Mouse (Mus musculus): ENCODE data around the gene Jpt2. TPM values are rescaled to one million over a fixed set of nuclear protein-coding genes. Genes with fewer than 3 reads are reported as not detected.

The Jpt2 gene
- polyA plus RNA-seq, 1 experiment from 2014 or later, result 109 TPM

DNA sequence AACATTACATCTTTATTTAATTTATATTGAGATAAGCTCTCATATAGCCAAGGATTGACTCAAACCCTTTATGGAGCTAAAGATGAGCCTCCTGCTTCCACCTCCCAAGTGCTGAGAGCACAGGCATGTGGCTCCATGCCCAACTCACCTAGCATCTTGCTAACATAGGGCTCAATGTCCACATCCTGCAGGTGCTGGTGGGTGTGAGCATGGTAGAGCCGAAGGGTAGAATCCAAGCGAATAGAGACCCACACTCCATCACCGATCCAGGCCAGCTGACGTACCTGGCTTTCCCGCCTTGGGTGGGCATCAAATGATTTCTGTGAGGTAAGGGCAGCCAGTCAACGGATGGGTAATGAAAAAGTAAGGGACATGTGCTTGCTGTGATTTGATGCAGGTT lies 60.5 kb downstream of the Jpt2 start:
- Histone ChIP-seq H3K27me3 (ENCODE audit: control insufficient read depth, insufficient read depth, low read length) (no peaks in the 10 kb centered on the region), H3K4me2 (no peak overlapping the region), H3K27ac (ENCODE audit: low read depth, low read length) (no peak overlapping the region), H3K36me3 (ENCODE audit: control insufficient read depth, insufficient read depth, low read length) (peaks cover 56% of the 10 kb centered on the region), H3K9ac (ENCODE audit: low read depth, low read length) (no peak overlapping the region), H3K4me1 (ENCODE audit: control insufficient read depth, insufficient read depth, low read length) (peaks cover 27% of the 10 kb centered on the region), H3K9me3 (replicated peaks; ENCODE audit: control insufficient read depth, low read length) (no peaks in the 10 kb centered on the region), H3K4me3 (ENCODE audit: low read depth, low read length) (no peak overlapping the region)
- WGBS (ENCODE audit: insufficient replicate concordance), result 93% methylated on average over 6 of the region's 6 CpGs
- ATAC-seq (replicated peaks; ENCODE audit: insufficient number of reproducible peaks, low FRiP score, low TSS enrichment), result no peak

DNA sequence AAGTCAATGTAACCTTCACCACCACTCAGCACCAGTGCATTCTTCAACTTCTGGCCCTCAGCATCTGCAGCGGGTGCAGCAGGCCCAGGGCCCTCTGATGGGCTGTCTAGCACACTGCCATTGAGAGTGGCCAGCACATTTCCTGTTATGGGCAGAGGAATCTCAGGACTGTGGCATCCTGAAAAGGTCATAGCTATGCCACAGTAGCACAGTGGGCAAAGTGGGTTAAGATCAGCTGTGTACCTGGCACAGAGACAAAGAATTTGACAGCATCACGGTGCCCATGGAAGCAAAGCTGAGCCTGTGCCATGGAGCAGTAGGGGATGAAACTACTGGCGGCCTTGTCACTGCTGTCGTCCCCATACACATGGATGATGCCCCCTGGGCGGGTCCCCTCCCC lies 61.3 kb downstream of the Jpt2 start:
- Histone ChIP-seq H3K27ac (ENCODE audit: low read depth, low read length) (no peak overlapping the region), H3K4me2 (no peak overlapping the region), H3K9ac (ENCODE audit: low read depth, low read length) (no peak overlapping the region; the same call in 1 of the 2 replicates), H3K27me3 (ENCODE audit: control insufficient read depth, insufficient read depth, low read length) (no peaks in the 10 kb centered on the region), H3K9me3 (replicated peaks; ENCODE audit: control insufficient read depth, low read length) (no peaks in the 10 kb centered on the region), H3K36me3 (ENCODE audit: control insufficient read depth, insufficient read depth, low read length) (peaks cover 48% of the 10 kb centered on the region), H3K4me3 (ENCODE audit: low read depth, low read length) (no peak overlapping the region), H3K4me1 (ENCODE audit: control insufficient read depth, insufficient read depth, low read length) (peaks cover 31% of the 10 kb centered on the region)
- ATAC-seq (replicated peaks; ENCODE audit: insufficient number of reproducible peaks, low FRiP score, low TSS enrichment), result no peak
- WGBS (ENCODE audit: insufficient replicate concordance), result 77% methylated on average over 5 of the region's 5 CpGs

DNA sequence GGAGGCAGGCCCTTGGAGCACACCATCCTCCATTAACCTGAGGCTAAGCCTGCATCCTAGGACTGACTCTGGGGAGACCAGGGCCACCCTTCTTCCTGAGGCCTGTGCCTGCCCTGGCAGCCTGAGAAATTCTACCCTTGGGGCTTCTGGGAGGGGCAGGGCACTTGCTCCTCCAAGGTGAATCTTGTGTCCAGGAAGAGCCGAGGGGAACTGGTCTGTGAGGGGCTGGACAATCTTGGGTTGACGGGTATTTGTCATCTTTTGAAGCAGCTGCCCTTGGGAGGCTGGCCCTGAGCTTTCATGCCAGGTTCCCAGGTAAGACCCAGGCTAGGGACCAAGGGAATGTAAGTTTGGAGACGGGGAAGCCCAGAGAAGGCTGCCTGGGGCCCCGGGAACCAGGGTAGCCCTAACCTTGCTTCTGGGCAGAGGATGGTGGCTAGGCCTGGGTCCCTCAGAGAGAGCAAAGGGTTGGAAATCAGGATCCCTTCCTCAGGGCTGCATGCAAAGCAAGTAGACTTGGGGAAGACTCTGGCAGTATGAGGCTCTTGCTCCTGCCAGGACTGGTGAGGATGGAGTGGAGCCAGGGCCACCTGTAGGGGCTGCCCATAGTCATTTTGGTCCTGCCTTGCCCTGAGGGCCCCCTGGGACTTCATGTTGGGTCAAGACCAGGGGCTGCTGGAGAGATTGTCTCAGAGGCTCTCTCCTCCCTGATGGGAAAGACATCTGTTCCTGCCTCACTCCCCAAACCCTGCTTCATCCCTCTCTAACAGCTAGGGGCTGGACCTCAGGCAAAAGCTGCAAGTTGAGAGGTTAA lies 62.2 kb downstream of the Jpt2 start:
- no peak for ATAC-seq (replicated peaks; ENCODE audit: insufficient number of reproducible peaks, low FRiP score, low TSS enrichment)
- Histone ChIP-seq H3K4me1 (ENCODE audit: control insufficient read depth, insufficient read depth, low read length) (peaks cover 35% of the 10 kb centered on the region), H3K4me2 (no peak overlapping the region; the same call in 1 of the 2 replicates), H3K9me3 (replicated peaks; ENCODE audit: control insufficient read depth, low read length) (no peaks in the 10 kb centered on the region), H3K27ac (ENCODE audit: low read depth, low read length) (no peak overlapping the region), H3K27me3 (ENCODE audit: control insufficient read depth, insufficient read depth, low read length) (no peaks in the 10 kb centered on the region), H3K36me3 (ENCODE audit: control insufficient read depth, insufficient read depth, low read length) (peaks cover 46% of the 10 kb centered on the region), H3K9ac (ENCODE audit: low read depth, low read length) (no peak overlapping the region), H3K4me3 (ENCODE audit: low read depth, low read length) (no peak overlapping the region)
- 87% methylated on average over 4 of the region's 4 CpGs for WGBS (ENCODE audit: insufficient replicate concordance)

DNA sequence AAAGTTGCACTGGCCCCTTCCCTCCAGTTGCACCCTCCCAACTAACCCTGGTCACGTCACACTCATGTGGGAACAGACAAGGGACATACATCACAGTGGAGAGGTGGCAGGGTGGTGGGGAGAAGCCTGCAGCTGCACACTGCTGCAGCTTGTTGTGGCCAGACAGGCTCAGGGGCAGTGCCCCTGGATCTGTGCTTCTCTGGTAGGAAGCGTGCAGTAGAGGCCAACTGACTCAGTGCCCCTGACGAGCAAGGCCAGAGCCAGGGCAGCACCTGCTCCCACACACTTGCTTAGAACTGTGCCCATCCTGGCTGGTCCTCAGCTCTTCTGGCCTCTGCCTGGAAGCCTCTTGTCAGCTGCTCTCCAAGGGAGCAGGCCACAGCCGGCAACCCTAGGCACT lies 62.9 kb downstream of the Jpt2 start:
- H3K27ac ChIP-seq (ENCODE audit: low read depth, low read length), result no peak overlapping the region
- no peak for ATAC-seq (replicated peaks; ENCODE audit: insufficient number of reproducible peaks, low FRiP score, low TSS enrichment)
- H3K4me1 ChIP-seq (ENCODE audit: control insufficient read depth, insufficient read depth, low read length), result peaks cover 35% of the 10 kb centered on the region
- WGBS (ENCODE audit: insufficient replicate concordance), result 87% methylated on average over 4 of the region's 4 CpGs
- H3K9ac ChIP-seq (ENCODE audit: low read depth, low read length), result no peak overlapping the region
- H3K27me3 ChIP-seq (ENCODE audit: control insufficient read depth, insufficient read depth, low read length), result no peaks in the 10 kb centered on the region
- H3K4me3 ChIP-seq (ENCODE audit: low read depth, low read length), result no peak overlapping the region
- peaks cover 45% of the 10 kb centered on the region for H3K36me3 ChIP-seq (ENCODE audit: control insufficient read depth, insufficient read depth, low read length)
- H3K9me3 ChIP-seq (replicated peaks; ENCODE audit: control insufficient read depth, low read length), result no peaks in the 10 kb centered on the region
- H3K4me2 ChIP-seq, result peak overlapping the region; percentile 84

DNA sequence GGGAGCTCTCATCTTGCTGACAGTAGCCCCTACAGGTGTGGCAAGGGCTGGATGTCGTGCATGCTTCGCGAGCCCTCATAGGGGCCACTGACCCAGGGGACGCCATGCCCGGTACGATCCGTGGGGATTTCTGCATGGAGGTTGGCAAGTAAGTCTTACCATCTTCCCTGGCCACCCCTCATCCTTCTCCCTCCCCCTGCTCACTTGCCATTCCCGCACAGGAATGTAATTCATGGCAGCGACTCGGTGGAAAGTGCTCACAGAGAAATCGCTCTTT lies 63.6 kb downstream of the Jpt2 start:
- H3K4me2 ChIP-seq, result peak overlapping the region; percentile 84
- H3K4me3 ChIP-seq (ENCODE audit: low read depth, low read length), result peak overlapping the region; percentile 69
- ATAC-seq (replicated peaks; ENCODE audit: insufficient number of reproducible peaks, low FRiP score, low TSS enrichment), result no peak
- H3K9me3 ChIP-seq (replicated peaks; ENCODE audit: control insufficient read depth, low read length), result no peaks in the 10 kb centered on the region
- peaks cover 46% of the 10 kb centered on the region for H3K36me3 ChIP-seq (ENCODE audit: control insufficient read depth, insufficient read depth, low read length)
- no peak overlapping the region for H3K27ac ChIP-seq (ENCODE audit: low read depth, low read length)
- WGBS (ENCODE audit: insufficient replicate concordance), result 45% methylated on average over 11 of the region's 11 CpGs
- H3K4me1 ChIP-seq (ENCODE audit: control insufficient read depth, insufficient read depth, low read length), result peaks cover 35% of the 10 kb centered on the region
- H3K9ac ChIP-seq (ENCODE audit: low read depth, low read length), result peak overlapping the region; percentile 84
- H3K27me3 ChIP-seq (ENCODE audit: control insufficient read depth, insufficient read depth, low read length), result no peaks in the 10 kb centered on the region

DNA sequence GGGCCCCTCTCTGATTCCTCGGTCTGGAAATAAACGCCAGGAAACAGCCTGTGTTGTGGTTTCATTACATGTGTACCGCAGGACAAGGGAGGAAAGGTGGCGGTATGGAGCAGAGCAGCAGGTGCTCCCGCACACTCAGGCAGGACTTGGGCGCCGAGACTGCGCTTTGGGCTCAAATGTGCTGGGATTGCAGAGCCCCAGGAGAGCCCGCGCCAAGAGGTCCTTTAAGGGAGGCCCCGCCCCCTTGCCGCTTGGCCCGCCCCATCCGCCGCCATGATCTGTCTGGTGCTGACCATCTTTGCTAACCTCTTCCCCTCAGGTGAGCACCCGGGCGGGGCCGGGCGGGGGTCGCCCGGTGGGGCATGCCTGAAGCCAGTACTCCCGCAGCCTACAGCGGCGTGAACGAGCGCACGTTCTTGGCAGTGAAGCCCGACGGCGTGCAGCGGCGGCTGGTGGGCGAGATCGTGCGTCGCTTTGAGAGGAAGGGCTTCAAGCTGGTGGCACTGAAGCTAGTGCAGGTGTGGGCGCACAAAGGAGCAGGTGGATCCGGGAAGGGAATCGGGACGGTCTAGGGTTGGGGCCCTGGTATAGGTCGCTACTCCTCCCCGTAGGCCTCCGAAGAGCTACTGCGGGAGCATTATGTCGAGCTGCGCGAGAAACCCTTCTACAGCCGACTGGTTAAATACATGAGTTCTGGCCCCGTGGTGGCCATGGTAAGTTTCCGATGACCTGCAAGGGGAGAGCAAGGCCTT lies 64.1 kb downstream of the Jpt2 start, which contains the start of gene Nme3:
Gene Nme3 (plus strand): TSS at position 260 of the 752 bp plus-strand sequence.
- WGBS (ENCODE audit: insufficient replicate concordance), result 2% methylated on average over 50 of the region's 50 CpGs
- Histone ChIP-seq H3K36me3 (ENCODE audit: control insufficient read depth, insufficient read depth, low read length) (peaks cover 41% of the 10 kb centered on the region), H3K4me1 (ENCODE audit: control insufficient read depth, insufficient read depth, low read length) (peaks cover 35% of the 10 kb centered on the region), H3K4me2 (peak within 1 kb of the TSS; percentile 84), H3K4me3 (ENCODE audit: low read depth, low read length) (peak within 1 kb of the TSS; percentile 69), H3K27me3 (ENCODE audit: control insufficient read depth, insufficient read depth, low read length) (no peaks in the 10 kb centered on the region), H3K9ac (ENCODE audit: low read depth, low read length) (peak within 1 kb of the TSS; percentile 84), H3K9me3 (replicated peaks; ENCODE audit: control insufficient read depth, low read length) (no peaks in the 10 kb centered on the region), H3K27ac (ENCODE audit: low read depth, low read length) (peak within 1 kb of the TSS; percentile 70)
- 0 out of 2 replicates have a peak, but pooled peaks have one; percentile 68 for ATAC-seq (replicated peaks; ENCODE audit: insufficient number of reproducible peaks, low FRiP score, low TSS enrichment)

DNA sequence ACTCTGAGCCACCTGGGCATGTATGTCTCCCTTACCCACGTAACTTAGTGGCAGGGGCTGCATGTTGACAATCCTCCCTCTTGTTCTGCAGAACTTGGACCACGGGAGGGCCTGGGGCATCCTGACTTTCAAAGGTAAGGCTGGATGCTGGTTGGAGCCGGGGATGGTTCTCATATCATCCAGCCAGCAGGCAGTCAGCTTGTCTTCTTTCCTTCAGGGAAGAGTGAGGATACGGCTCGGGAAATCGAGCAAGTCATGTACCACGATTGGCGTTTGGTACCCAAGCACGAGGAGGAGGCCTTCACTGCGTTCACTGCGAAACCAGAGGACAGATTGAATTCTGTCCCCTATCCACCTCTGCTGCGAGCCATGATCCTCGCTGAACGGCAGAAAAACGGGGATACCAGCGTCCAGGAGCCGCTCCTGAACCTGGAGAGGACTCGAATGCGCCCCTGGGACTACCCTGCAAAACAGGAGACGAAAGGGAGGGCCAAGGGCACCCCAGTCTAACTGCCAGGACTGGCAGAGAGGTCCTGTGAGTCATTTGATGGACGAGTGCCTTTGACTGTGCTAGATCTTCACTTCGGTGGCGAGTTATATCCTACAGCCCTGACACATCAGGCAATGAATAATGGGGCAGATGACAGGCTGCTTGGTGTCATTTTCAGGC lies 64.8 kb downstream of the Jpt2 start:
- Histone ChIP-seq H3K4me1 (ENCODE audit: control insufficient read depth, insufficient read depth, low read length) (peaks cover 35% of the 10 kb centered on the region), H3K27me3 (ENCODE audit: control insufficient read depth, insufficient read depth, low read length) (no peaks in the 10 kb centered on the region), H3K9ac (ENCODE audit: low read depth, low read length) (peak overlapping the region; percentile 84), H3K9me3 (replicated peaks; ENCODE audit: control insufficient read depth, low read length) (no peaks in the 10 kb centered on the region), H3K4me3 (ENCODE audit: low read depth, low read length) (peak overlapping the region; percentile 69), H3K4me2 (peak overlapping the region; percentile 84), H3K36me3 (ENCODE audit: control insufficient read depth, insufficient read depth, low read length) (peaks cover 41% of the 10 kb centered on the region), H3K27ac (ENCODE audit: low read depth, low read length) (peak overlapping the region; percentile 70)
- ATAC-seq (replicated peaks; ENCODE audit: insufficient number of reproducible peaks, low FRiP score, low TSS enrichment), result no peak
- 14% methylated on average over 23 of the region's 23 CpGs for WGBS (ENCODE audit: insufficient replicate concordance)

DNA sequence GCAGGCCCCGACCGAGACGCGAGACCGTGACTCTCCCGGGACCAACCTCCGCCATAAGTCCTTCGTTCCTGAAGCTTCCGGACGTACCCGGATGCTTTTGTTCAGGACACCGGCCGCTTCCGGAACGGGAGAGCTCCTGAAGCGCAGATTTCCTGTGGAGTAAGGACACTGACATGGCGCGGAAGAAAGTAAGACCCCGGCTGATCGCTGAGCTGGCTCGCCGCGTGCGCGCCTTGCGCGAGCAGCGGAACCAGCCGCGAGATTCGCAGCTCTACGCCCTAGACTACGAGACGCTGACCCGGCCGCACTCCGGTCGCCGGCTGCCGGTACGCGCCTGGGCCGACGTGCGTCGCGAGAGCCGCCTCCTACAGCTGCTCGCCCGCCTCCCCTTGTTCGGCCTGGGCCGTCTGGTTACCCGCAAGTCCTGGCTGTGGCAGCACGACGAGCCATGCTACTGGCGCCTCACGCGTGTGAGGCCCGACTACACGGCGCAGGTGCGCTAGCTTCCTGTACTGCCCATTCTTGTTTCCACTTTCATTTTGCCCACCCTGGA lies 65.4 kb downstream of the Jpt2 start, which contains the start of the genes Eme2 and Mrps34:
Gene Eme2 (minus strand): TSS at position 93 of the 553 bp plus-strand sequence.
Gene Mrps34 (plus strand): TSS at position 122 of the 553 bp plus-strand sequence.
- H3K27ac ChIP-seq (ENCODE audit: low read depth, low read length), result peak within 1 kb of the TSS; percentile 70
- no peaks in the 10 kb centered on the region for H3K27me3 ChIP-seq (ENCODE audit: control insufficient read depth, insufficient read depth, low read length)
- H3K9ac ChIP-seq (ENCODE audit: low read depth, low read length), result peak within 1 kb of the TSS; percentile 84
- peaks cover 34% of the 10 kb centered on the region for H3K36me3 ChIP-seq (ENCODE audit: control insufficient read depth, insufficient read depth, low read length)
- H3K9me3 ChIP-seq (replicated peaks; ENCODE audit: control insufficient read depth, low read length), result no peaks in the 10 kb centered on the region
- under 1% methylated on average over 53 of the region's 62 CpGs for WGBS (ENCODE audit: insufficient replicate concordance)
- peak within 1 kb of the TSS; percentile 69 for H3K4me3 ChIP-seq (ENCODE audit: low read depth, low read length)
- ATAC-seq (replicated peaks; ENCODE audit: insufficient number of reproducible peaks, low FRiP score, low TSS enrichment), result 0 out of 2 replicates have a peak, but pooled peaks have one; percentile 9
- peak within 1 kb of the TSS; percentile 84 for H3K4me2 ChIP-seq
- H3K4me1 ChIP-seq (ENCODE audit: control insufficient read depth, insufficient read depth, low read length), result peaks cover 35% of the 10 kb centered on the region
